Mouse (Mus musculus): ENCODE data around the gene Stc2.

Gene Stc2

GRCm38 (mm10) chr11:31369648-31370286 lies at the start of gene Stc2:
Gene Stc2 (minus strand): TSS chr11:31370074.
- peak; percentile 88 for DNase-seq

GRCm38 (mm10) chr11:31417071-31417470 lies 47.2 kb upstream of the Stc2 start:
- no peak for DNase-seq

GRCm38 (mm10) chr11:31412376-31412775 lies 42.5 kb upstream of the Stc2 start:
- no peak for DNase-seq

GRCm38 (mm10) chr11:31406736-31407135 lies 36.9 kb upstream of the Stc2 start:
- DNase-seq = no peak

- no peak for DNase-seq
Measured at GRCm38 (mm10) chr11:31403080-31403479, 33.2 kb upstream of the Stc2 start.

GRCm38 (mm10) chr11:31398604-31399003 lies 28.7 kb upstream of the Stc2 start:
- no peak for DNase-seq

GRCm38 (mm10) chr11:31396638-31397417 lies 27.0 kb upstream of the Stc2 start:
- DNase-seq = no peak

- DNase-seq = no peak
Measured at GRCm38 (mm10) chr11:31394026-31394425, 24.2 kb upstream of the Stc2 start.

GRCm38 (mm10) chr11:31392340-31392739 lies 22.5 kb upstream of the Stc2 start:
- no peak for DNase-seq

GRCm38 (mm10) chr11:31388890-31389289 lies 19.0 kb upstream of the Stc2 start:
- DNase-seq = no peak

- DNase-seq = no peak
Measured at GRCm38 (mm10) chr11:31387526-31387925, 17.7 kb upstream of the Stc2 start.

GRCm38 (mm10) chr11:31386571-31386970 lies 16.7 kb upstream of the Stc2 start:
- DNase-seq = no peak

- DNase-seq = no peak
Measured at GRCm38 (mm10) chr11:31383968-31384367, 14.1 kb upstream of the Stc2 start.

GRCm38 (mm10) chr11:31382145-31382544 lies 12.3 kb upstream of the Stc2 start:
- no peak for DNase-seq

GRCm38 (mm10) chr11:31373438-31373837 lies 3.6 kb upstream of the Stc2 start:
- DNase-seq = peak; percentile 62

GRCm38 (mm10) chr11:31372206-31372605 lies 2.3 kb upstream of the Stc2 start:
- DNase-seq = no peak

GRCm38 (mm10) chr11:31371256-31371838 lies 1.5 kb upstream of the Stc2 start:
- peak; percentile 44 for DNase-seq

GRCm38 (mm10) chr11:31370436-31371230 lies 759 bp upstream of the Stc2 start:
- DNase-seq = peak; percentile 27

GRCm38 (mm10) chr11:31368965-31369647 lies 768 bp downstream of the Stc2 start:
- peak; percentile 75 for DNase-seq

- peak; percentile 67 for DNase-seq
Measured at GRCm38 (mm10) chr11:31368252-31368964, 1.5 kb downstream of the Stc2 start.

GRCm38 (mm10) chr11:31366827-31367226 lies 3.0 kb downstream of the Stc2 start:
- no peak for DNase-seq

GRCm38 (mm10) chr11:31366421-31366820 lies 3.5 kb downstream of the Stc2 start:
- no peak for DNase-seq

All from retina, postnatal 1 day (tissue).